Mouse (Mus musculus): ENCODE measurements around the gene Pias1. TPM values are rescaled to one million over a fixed set of nuclear protein-coding genes. Genes with fewer than 3 reads are reported as not detected.
"Not testable (repeated sequence)": the region's sequence is repeated elsewhere in the genome, so short reads cannot be mapped to it uniquely, and the experiment has no call there.

Pias1 gene
- total RNA-seq, 2 experiments from 2014 or later = 57.3 to 65.2 TPM

DNA sequence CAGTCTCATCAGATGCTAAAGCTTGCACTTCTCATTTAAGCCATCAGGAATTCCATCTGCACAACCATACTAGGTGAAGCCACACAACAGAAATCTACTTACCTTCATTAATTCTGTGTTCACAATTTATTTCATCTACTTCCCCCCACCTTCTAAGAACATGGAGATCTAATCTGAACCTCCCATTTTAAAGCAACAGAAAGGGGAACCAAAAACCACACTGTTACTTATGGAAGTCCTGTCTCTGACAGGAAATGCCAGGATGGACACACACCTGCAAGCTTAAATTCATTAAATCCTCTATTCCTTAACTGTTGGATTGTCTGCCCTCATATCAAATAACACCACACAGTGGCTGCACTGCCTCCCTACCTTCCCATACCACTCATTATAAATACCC is 35.0 kb downstream of the Pias1 start:
- DNase-seq (ENCODE audit: low spot score in 2 of 2) = no peak
- intact Hi-C loops (cut with DNase I) = no loop called here

DNA sequence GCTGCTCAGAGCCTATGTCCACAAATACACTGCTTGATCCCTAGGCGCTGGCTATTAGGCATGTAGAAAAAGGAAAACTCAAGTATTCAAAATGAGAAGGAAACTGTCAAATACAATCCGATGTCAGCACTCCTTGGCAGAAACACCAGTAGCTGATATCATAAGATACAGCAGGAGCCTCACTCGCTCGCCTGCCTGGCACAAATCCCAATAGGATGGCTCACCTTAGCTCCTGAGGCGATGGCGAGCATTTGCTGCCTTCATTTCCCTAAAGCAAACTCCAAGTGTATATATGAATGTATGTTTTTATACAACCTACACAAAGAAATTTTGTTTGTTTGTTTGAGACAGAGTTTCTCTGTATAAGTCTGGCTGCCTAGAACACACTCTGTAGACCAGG is 42.4 kb downstream of the Pias1 start:
- intact Hi-C loops (cut with DNase I) = no loop called here
- DNase-seq (ENCODE audit: low spot score in 2 of 2) = no peak

DNA sequence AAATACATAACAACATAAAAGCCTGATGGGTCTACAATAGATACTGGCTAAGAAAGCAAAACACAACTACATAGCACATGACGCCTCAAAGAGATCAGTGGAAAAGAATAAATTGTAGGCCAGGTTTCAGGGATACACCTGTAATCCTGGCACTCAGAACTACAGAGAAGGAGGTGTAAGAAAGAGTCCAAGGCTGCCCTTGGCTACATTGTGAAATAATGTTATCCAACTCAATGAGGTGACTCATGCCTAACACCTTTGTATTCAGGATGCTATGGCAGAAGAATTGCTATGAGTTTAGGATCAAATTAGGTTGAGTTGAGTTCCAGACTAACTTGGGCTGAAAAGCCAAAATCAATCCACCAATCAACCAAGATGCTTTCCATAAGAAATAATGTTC is 43.7 kb downstream of the Pias1 start:
- intact Hi-C loops (cut with DNase I) = no loop called here
- no peak for DNase-seq (ENCODE audit: low spot score in 2 of 2)

DNA sequence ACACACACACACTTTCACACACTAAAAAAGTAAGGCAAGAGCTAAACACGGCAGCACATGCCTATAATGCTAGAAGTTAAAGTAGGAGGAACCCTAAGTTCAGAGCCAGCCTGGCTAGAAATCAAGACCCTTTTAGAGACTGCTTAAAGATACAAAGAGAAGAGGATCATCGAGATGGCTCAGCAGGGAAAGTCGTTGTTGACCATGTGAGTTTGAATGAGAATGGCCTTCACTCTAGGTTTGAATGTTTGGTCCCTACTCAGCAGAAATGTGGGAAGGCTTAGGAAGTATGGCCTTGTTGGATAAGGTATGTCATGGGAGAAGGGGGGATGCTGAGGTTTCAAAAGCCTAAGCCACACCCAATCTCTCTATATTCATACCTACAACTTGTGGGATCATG is 46.8 kb downstream of the Pias1 start:
- intact Hi-C loops (cut with DNase I) = no loop called here
- no peak for DNase-seq (ENCODE audit: low spot score in 2 of 2)

DNA sequence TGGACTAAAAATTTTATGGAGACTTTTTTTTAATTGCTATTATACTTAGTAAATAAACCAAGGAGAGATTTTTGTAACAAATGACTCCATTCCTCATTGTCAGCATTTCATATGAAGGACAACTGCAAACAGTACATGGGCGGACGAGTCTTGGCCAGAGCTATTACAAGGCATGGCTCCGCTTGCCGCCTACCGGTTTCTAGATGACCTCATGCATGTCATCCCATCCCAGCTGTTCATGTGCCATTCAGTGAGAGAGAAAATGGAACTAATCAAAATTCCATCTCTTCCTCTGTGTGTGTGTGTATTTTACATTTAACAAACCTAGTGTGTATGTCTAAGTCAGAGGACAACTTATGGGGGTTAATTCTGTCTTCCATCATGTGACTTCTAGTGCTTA is 51.9 kb downstream of the Pias1 start:
- DNase-seq (ENCODE audit: low spot score in 2 of 2) = no peak
- intact Hi-C loops (cut with DNase I) = no loop called here

DNA sequence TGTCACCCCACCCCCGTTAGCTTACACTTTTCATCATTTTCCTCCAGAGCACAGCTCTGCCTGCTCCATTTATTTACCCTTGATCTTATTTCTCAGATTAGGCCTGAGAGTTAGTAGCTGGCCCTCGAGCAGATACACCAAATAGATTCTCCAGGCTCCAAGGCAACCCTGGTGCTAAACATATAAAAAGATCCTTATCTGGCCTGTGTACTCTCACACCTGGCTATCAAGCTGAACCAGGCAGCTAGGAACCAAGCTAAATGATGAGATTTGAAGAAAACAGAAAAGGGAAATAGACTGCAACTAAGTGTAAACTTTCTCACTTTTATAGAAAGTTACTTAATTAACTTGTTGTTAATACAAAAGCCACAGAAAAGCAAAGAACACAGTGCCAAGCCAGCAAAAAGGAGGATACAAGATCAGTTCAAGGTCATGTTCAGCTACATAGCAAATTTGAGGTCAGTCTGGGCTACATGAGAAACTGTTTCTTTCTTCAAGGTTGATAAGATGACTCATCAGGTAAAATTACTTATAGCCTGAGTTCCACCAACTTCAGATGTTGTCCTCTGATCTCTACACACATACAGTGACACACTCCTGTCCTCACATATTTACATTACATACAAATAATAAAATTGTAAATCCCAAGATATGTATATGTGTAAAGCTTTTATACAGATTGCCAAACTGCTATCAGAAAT is 52.9 kb downstream of the Pias1 start:
- no peak for DNase-seq (ENCODE audit: low spot score in 2 of 2)
- intact Hi-C loops (cut with DNase I) = no loop called here

DNA sequence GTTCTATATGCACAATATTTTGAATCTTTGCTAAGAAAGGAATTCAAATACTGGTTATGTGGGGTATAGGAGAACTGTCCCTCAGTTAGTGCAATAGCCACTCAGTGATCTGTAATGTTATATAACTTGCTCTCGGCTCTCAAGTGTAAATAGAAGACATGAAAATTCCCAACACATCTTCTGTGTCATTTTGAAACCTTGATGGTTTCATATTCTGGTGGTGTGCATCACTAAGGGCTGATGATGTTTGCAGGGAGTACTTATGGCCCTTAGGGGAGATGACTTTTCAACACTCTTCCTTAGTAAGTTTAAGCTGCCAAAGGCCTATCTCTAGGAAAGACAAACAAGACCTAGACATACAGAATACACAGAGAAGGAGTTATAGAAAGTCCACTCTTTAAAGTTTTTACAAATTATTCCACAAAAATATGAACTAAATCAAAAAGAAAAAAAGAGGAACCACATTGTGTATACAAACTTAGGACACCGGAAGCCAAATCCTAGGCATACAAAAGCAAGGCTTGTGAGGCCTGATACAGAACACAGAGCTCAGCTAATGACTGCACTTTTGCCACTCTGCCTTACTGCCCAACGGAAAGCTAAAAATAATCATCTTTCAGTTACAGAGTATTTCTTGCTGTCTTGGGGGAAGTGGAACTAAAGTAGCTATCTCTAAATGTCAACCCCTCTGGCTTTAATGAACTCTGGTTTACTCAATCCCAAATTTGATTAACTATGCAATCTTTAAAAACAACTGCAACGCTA is 55.0 kb downstream of the Pias1 start:
- DNase-seq (ENCODE audit: low spot score in 2 of 2) = no peak
- intact Hi-C loops (cut with DNase I) = no loop called here

DNA sequence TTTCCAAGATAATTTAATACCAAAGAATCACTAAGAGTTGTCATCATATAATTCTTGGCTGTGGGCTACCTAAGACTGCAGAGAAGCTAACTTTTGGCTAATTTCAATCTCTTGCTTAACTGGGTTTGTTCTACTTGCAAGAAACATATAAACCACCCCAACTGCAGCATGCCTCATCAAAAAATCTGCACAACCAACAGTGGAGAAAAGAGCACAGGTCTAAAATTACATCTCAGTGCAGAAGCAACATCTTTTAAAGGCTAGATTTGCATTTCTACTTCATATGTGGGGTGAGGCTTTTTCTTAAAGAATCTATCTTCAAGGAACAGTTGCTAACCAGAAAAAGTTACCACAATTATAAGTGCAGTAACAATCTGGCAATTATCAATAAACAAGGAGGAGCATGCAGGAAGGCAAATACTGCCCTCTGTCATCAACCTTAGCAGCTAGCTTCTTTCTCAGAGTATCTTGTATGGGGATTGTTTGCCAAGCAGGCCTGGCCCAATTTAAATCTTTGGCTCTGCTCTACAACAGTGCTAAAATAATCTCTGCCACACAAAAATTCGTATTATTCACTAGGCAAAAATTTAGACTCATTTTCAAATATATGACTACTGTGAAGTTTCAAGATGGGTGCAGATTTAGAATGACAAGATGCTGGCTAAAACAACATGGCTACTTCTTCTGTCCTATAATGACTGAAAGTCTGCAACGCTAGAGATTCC is 62.7 kb downstream of the Pias1 start:
- peak; percentile 28 to 40 for DNase-seq (ENCODE audit: low spot score in 2 of 2)
- intact Hi-C loops (cut with DNase I) = loop anchor here (5.0 kb wide), 2 partner anchors 37 to 57 kb away; no protein-coding TSS in a partner anchor

DNA sequence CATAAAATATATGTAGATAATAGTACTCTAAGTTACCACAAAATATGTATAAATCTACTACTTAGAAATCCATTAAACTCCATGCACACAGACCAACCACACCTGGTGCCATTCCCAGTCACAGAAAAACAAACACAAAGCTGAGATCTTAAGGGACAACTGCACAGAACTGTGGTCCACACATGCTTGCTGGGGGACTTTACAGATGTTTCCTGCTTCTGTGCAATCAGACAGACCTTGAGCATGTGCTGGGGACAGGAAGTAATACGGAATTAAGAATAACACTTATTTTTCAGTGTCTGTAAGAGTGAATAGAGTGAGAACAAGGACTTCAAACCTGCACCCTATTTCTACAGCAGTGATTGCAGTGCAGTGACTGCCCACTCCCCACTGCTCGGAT is 66.8 kb downstream of the Pias1 start:
- intact Hi-C loops (cut with DNase I) = no loop called here
- no peak for DNase-seq (ENCODE audit: low spot score in 2 of 2)

DNA sequence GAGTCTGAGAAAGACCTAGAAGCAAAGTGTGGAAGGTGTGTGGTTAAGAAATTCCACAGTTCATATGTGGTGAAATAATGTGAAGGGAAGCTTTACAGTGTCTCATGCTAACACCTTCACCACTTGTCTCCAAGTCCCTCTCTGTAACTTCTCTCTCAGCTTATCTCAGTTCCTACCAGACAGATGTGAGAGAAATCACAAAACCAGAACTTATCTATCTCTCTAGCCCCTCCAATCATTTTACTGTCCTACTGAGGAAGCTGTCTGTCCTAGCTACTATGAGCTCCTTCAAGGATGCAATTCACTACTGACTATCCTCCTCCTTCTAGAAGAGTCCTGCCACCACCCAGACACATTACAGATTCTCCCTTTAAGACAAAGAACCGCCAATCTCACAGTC is 70.7 kb downstream of the Pias1 start:
- no peak for DNase-seq (ENCODE audit: low spot score in 2 of 2)
- intact Hi-C loops (cut with DNase I) = no loop called here

DNA sequence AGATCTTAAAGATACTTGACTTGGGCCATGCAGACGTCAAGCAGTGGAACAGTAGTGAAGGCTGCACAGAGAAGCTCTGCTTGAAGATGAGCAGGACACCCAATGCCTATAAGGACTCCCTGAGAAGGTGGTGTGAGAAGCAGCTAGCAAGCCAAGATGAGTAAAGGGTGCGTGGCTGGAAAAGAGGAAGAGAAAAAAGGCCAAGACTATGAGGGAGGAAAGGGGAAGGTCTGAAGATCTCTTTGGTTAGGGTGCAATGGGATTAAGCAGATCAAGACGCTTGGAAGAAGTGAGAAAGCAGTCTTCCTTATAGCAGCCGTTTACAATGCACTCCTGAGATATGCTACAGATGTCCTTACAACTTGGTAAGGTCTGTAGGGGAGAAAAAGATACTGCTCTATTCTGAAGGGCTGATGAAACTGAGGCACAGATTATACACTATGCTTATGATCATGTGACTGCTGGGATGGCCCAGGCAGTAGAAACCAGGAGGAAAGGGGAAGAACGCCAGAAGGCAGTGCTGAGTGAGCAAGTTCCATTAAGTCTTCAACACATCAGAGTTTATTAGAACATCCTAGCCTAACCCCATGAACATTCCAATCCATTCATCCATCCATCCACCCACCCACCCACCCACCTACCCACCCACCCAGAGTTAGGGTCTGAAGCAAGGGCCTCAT is 74.2 kb downstream of the Pias1 start:
- no peak for DNase-seq (ENCODE audit: low spot score in 2 of 2)
- intact Hi-C loops (cut with DNase I) = no loop called here

DNA sequence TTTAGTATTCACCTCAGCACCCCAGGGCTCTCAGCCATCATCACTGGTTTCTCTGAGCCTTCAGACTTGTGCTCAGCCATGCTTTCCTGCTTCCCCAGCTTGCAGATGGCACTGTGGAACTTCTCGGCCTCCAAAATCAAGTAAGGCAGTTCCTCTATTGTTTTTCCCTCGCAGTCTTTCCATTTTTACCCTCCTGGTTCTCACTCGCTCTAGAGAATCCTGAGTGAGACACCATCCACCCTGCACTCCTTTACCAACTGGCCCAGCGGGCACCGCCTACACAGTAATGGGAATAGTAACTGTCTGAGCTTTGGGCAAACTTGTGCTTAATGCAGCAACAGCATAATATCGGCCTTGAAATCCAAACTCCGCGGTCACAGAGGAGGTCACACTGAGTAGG is 82.7 kb downstream of the Pias1 start:
- DNase-seq (ENCODE audit: low spot score in 2 of 2) = no peak
- intact Hi-C loops (cut with DNase I) = no loop called here

DNA sequence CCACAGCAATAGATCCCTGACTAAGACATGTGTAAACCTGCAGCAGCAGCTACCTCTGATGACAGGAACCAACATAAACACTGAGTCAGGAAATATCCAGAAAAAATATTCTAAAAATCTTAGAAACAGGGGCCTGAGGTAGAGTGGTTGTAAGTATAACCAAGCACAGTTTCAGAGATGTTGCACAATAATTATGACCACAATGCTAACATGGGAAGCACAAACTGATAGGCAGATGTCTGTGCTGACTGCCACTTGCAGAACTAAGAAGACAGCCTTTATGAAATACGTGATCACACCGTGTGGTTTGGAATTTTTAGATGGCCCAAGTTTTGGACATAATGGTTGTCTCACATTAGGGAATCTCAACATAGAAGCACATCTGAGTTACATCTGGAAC is 83.9 kb downstream of the Pias1 start:
- no peak for DNase-seq (ENCODE audit: low spot score in 2 of 2)
- intact Hi-C loops (cut with DNase I) = no loop called here

DNA sequence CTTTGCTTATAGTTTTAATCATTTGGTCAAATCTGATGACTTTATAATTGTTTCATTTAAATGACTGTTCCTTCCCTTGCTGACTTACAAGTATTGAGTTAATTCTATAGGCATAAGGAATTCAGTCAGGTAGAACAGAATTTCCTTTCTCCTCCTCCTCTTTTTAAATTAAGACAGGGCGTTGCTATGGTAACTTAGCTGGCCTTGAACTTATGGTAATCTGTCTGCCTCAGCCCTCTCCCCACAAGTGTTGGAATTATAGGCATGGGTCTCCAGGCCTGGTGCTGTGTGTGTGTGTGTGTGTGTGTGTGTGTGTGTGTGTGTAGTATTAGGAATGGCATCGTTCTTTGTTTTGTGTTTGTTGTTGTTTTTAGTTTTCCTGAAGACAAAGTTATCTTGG is 86.0 kb downstream of the Pias1 start:
- no peak for DNase-seq (ENCODE audit: low spot score in 2 of 2)
- intact Hi-C loops (cut with DNase I) = no loop called here

DNA sequence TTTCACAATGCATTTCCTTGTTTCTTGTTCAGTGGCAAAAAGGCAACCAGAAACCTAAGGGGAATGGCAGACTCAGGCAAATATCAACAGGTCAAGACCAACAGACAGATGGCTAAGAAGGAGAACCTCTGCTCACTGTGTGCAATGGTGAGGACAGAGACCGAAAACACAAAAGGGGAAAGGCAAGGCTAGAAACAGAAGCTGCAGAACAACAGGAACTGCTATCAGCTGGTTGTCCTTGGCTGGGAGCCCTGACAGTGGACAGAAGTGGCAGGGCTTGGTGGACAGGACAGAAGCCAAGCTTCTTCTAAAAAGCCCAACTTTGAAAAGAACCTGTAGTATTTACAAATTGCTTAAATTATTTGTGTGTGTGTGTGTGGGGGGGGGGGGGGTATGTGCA is 93.2 kb downstream of the Pias1 start:
- intact Hi-C loops (cut with DNase I) = no loop called here
- DNase-seq (ENCODE audit: low spot score in 2 of 2) = no peak

DNA sequence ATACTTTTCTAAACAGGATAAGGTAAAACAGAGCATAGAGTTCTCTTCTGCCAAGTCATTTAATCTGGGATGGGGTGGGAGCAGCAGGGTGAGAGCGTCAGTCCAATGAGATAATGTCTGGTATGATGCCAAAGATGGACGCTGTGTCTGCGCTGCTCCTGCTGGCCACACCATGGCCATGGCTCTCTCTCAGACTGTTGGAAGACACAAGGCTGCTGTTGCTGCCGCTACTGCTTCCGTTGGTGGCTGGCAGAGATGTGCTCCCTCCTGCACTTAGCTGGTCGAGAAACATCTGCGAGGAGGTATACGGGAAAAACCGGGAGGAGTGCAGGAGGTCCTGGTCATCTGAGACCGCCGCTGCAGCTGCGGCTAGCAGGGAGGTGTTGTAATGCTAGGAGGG is 105.9 kb downstream of the Pias1 start:
- no peak for DNase-seq (ENCODE audit: low spot score in 2 of 2)
- intact Hi-C loops (cut with DNase I) = no loop called here

DNA sequence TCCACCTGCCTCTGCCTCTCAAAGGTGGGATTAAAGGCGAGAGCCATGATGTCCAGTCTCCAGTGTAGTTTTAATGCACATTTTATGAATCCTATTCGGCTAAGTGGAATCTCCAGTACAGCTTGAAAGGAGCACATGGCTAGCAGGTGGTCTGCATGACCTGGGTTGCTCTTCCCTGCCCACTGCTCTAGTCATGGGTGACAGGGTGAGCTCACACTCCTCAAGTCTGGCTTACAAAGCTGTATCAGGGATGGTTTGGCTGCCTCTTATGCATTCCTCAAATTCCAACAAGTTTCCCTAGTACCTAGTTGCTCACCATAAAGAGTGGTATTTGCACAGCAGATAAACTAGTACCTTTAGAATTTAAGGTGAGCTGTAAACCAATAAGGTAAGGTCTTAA is 109.9 kb downstream of the Pias1 start:
- intact Hi-C loops (cut with DNase I) = no loop called here
- no peak for DNase-seq (ENCODE audit: low spot score in 2 of 2)

DNA sequence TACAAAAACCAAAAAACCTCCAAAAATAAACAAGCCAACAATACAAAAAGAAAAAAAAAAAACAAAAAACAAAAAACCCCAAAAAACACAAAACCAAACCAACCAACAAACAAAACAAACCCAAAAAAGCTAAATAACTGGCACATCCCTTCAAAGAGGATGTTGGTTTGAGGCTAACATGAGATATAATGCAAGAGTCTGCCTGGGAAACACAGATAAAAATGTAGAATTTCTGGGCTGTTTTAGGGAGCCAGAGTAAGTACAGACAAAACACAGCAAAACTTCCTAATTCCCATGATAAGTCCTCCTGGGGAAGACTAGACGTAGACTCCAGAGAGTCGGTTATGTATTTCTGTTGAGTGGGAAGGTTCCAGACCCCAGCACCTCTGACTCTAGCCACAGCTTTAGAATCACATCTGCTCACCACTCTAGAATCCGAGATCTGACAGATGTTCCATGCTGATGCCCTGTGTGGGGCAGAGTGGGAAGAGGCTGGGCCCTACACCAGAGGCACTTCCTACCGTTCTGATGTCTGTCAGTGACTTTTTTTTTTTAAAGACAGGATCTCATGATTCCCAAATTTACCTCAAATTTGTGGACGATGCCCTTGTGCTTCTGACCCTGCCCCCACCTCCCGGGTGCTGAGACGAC is 110.6 kb downstream of the Pias1 start:
- DNase-seq (ENCODE audit: low spot score in 2 of 2) = no peak
- intact Hi-C loops (cut with DNase I) = no loop called here

DNA sequence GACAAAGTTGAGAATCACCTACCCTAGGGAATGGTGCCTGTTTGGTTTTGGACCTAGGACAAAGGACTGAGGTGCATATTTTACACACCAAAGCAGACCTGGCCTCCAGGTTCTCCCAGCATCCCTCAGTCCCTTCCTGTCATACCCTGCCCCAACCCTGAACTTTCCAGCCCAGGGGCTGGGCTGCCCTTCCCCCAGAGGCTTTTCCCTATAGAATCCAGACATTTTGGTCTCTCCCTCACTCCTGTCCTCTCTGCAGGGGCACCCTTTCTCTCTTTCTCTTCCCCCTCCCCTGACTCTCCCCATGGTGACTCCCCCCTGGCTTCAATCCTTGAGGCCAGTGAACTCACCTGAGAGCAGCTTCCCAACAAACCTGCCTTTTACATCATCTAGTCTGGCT is 117.0 kb downstream of the Pias1 start:
- no peak for DNase-seq (ENCODE audit: low spot score in 2 of 2)
- intact Hi-C loops (cut with DNase I) = no loop called here

DNA sequence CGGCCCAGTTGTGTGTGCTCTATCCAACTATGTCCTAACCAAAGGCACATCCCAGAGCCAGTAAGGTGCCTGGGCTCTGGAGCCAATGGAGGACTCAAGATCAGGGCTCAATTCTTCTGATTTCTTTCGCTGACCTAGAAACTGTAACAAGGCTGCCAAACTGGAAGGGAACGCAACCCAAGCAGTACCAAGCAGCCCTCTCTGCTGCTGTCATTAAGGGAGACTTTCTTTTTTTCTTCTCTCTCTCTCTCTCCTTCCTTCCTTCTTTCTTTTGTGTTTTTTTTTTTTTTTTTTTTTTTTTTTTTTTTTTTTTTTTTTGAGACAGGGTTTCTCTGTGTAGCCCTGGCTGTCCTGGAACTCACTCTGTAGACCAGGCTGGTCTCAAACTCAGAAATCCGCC is 118.5 kb downstream of the Pias1 start:
- intact Hi-C loops (cut with DNase I); DNase-seq (ENCODE audit: low spot score in 2 of 2): not testable (repeated sequence)

Data from left cerebral cortex, postnatal 36 days (tissue).